Mouse (Mus musculus) ES-Bruce4 (cell line): ENCODE data around the gene Tspan10.

Experiments
- CTCF ChIP-seq: IDR thresholded peaks from one replicate; pipeline ENCODE4 v1.8.1; 2011; ENCODE audit warnings: low read depth, low read length
- EP300 ChIP-seq: IDR thresholded peaks from 2 replicates; pipeline ENCODE4 v1.6.1; 2011; ENCODE audit warnings: low read depth, low read length; ENCODE audit not compliant: insufficient read depth
- POLR2A ChIP-seq: IDR thresholded peaks from one replicate; pipeline ENCODE4 v1.8.1; 2011; ENCODE audit warnings: low read length; ENCODE audit not compliant: insufficient read depth

DNA sequence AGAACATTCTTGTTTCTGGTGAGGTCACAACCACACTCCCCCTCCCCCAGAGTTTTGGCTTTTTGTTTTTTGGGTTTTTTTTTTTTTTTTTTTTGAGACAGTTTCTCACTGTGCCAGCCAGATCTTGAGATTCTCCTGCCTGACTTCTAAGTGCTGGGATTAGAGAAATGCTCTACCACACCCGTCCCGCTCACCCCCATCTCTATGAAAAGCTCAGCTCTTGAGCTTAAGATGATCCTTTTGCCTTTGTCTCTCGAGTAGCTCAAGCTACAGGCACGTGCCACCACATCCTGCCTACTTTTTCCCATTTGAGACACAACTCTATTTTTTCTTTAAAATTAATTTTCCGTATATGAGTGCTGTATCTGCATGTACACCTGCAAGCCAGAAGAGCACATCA, 21.9 kb downstream of the Tspan10 start:
- TF ChIP-seq EP300 (no peak), CTCF (no peak), POLR2A (no peak)
